Mouse (Mus musculus) urinary bladder, postnatal 0 days (tissue): ENCODE results near the gene Unc93a. TPM values are rescaled to one million over a fixed set of nuclear protein-coding genes. Genes with fewer than 3 reads are reported as not detected.

Experiments
- polyA plus RNA-seq: library from polyadenylated mRNA; unstranded; fragments of >200 nt; fragmentation: Nextera tagmentation; extraction: Ambion mirVana; gene quantifications from 2 replicates; pipeline ENCODE4 v1.2.1, GENCODE M21; 2015

The Unc93a gene
- 0.07 TPM in 1 of 2 replicates, not detected in the other for polyA plus RNA-seq

GRCm38 (mm10) chr17:13131710-13132109, at the start of gene Unc93a:
Gene Unc93a, minus strand, starts transcription at chr17:13131810.

GRCm38 (mm10) chr17:13060804-13061203, 70.8 kb downstream of the Unc93a start, which contains the start of gene Tcp10b:
Gene Tcp10b, plus strand, starts transcription at chr17:13061104.

Other genes starting within 250 kb of the Unc93a start
- 0.30 and 0.39 TPM in 2 replicates for gene Pnldc1, start 221.6 kb downstream of the Unc93a start, polyA plus RNA-seq
- 297 and 403 TPM in 2 replicates for gene Tcp1, start 216.1 kb downstream of the Unc93a start, polyA plus RNA-seq
- 82.7 and 91.4 TPM in 2 replicates for gene Mrpl18, start 215.5 kb downstream of the Unc93a start, polyA plus RNA-seq
- gene Acat3, start 191.2 kb downstream of the Unc93a start, polyA plus RNA-seq = 0.59 and 0.75 TPM in 2 replicates
- gene Acat2, start 171.1 kb downstream of the Unc93a start, polyA plus RNA-seq = 42.9 and 91.4 TPM in 2 replicates
- gene Wtap, start 137.6 kb downstream of the Unc93a start, polyA plus RNA-seq = 72.9 and 79.5 TPM in 2 replicates
- gene Sod2, start 125.0 kb downstream of the Unc93a start, polyA plus RNA-seq = 182 and 196 TPM in 2 replicates
- gene Gpr31b, start 79.5 kb downstream of the Unc93a start, polyA plus RNA-seq = 0.10 TPM in 1 of 2 replicates, not detected in the other
- gene Tcp10b, start 70.7 kb downstream of the Unc93a start, polyA plus RNA-seq = 0.13 TPM in 1 of 2 replicates, not detected in the other
- not detected in 2 replicates for gene Smok2a, start 89.4 kb upstream of the Unc93a start, polyA plus RNA-seq
- gene Smok2b, start 98.4 kb upstream of the Unc93a start, polyA plus RNA-seq = not detected in 2 replicates
- not detected in 2 replicates for gene Tcp10c, start 222.8 kb upstream of the Unc93a start, polyA plus RNA-seq